ENCODE assay signal across 40 mouse cellular contexts in the genomic region with DNA sequence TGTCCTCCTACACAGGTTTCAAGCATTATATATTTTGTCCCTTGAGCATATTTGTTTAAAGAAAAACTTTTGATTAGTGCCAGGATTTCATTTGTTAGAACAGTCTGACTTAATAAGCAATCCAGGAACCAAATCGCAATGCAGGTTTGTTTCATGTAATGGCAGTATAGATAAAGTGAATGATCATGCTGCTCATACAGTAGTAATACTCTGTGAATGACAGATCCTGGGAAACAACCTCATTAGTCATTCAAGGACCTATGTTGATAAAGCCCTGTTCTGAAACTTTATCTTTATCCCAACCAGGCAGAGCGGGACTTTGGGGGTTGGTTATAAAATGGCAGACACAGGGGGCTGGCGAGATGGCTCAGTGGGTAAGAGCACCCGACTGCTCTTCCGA. TPM values are rescaled to one million over a fixed set of nuclear protein-coding genes. Genes with fewer than 3 reads are reported as not detected.
"Had no signal": no experiment of that assay in that cellular context is flagged by ENCODE, and none has a peak within 500 bp of the region (broad histone marks: within the 10 kb centered on the region; RNA-seq: fewer than 3 reads in every experiment).

No protein-coding gene starts in this region.

- H3K27me3 ChIP-seq: limb, embryonic 13.5 days; limb, embryonic 15.5 days; liver, embryonic 12.5 days; liver, embryonic 13.5 days; liver, embryonic 15.5 days; lung, embryonic 15.5 days; midbrain, embryonic 12.5 days; neural tube, embryonic 12.5 days had no signal

- H3K27ac ChIP-seq: limb, embryonic 10.5 days; limb, embryonic 12.5 days; limb, embryonic 13.5 days; limb, embryonic 15.5 days; liver, embryonic 12.5 days; liver, embryonic 13.5 days; liver, embryonic 14.5 days; liver, embryonic 15.5 days; lung, embryonic 15.5 days; macrophage; midbrain, embryonic 10.5 days; midbrain, embryonic 12.5 days; midbrain, embryonic 13.5 days; midbrain, embryonic 15.5 days; neural tube, embryonic 12.5 days had no signal

- H3K9ac ChIP-seq: limb, embryonic 12.5 days; limb, embryonic 13.5 days; limb, embryonic 15.5 days; liver, embryonic 12.5 days; liver, embryonic 13.5 days; liver, embryonic 14.5 days; liver, embryonic 15.5 days; liver, postnatal 0 days; lung, embryonic 14.5 days; lung, embryonic 15.5 days; midbrain, embryonic 12.5 days; midbrain, embryonic 13.5 days; midbrain, embryonic 15.5 days; neural tube, embryonic 12.5 days had no signal

- H3K4me1 ChIP-seq: limb, embryonic 10.5 days; limb, embryonic 12.5 days; limb, embryonic 13.5 days; limb, embryonic 15.5 days; liver, embryonic 12.5 days; liver, embryonic 13.5 days; liver, embryonic 15.5 days; lung, embryonic 15.5 days; megakaryocyte, embryonic 14.5 days; midbrain, embryonic 10.5 days; midbrain, embryonic 12.5 days; midbrain, embryonic 13.5 days; midbrain, embryonic 15.5 days; neural tube, embryonic 12.5 days had no signal

- DNase-seq: left cerebral cortex, postnatal 4 days; liver; liver, embryonic 13.5 days; liver, postnatal 0 days; lung, adult 18-20 months; lung, adult 2 months; lung, embryonic 14.5 days; lung, postnatal 10 days; lung, postnatal 14 days; lung, postnatal 36 days; lung, postnatal 4 days; midbrain, embryonic 14.5 days had no signal

- H3K4me2 ChIP-seq: limb, embryonic 12.5 days; limb, embryonic 13.5 days; limb, embryonic 15.5 days; liver, embryonic 11.5 days; liver, embryonic 12.5 days; liver, embryonic 13.5 days; liver, embryonic 15.5 days; lung, embryonic 14.5 days; lung, embryonic 15.5 days; midbrain, embryonic 11.5 days; midbrain, embryonic 12.5 days; midbrain, embryonic 13.5 days; midbrain, embryonic 15.5 days; neural tube, embryonic 12.5 days had no signal

- H3K4me3 ChIP-seq: limb, embryonic 10.5 days; limb, embryonic 12.5 days; limb, embryonic 13.5 days; limb, embryonic 15.5 days; liver, embryonic 12.5 days; liver, embryonic 13.5 days; liver, embryonic 15.5 days; lung, embryonic 15.5 days; megakaryocyte, embryonic 14.5 days; midbrain, embryonic 10.5 days; midbrain, embryonic 12.5 days; midbrain, embryonic 13.5 days; midbrain, embryonic 15.5 days; myocyte; neural tube, embryonic 12.5 days had no signal

- H3K9me3 ChIP-seq: limb, embryonic 10.5 days; limb, embryonic 12.5 days; limb, embryonic 13.5 days; limb, embryonic 15.5 days; liver, embryonic 12.5 days; liver, embryonic 13.5 days; liver, embryonic 15.5 days; lung, embryonic 15.5 days; megakaryocyte, embryonic 14.5 days; midbrain, embryonic 10.5 days; midbrain, embryonic 12.5 days; midbrain, embryonic 13.5 days; midbrain, embryonic 15.5 days; neural tube, embryonic 12.5 days had no signal

- H3K36me3 ChIP-seq: limb, embryonic 10.5 days; limb, embryonic 12.5 days; limb, embryonic 13.5 days; limb, embryonic 15.5 days; liver, embryonic 12.5 days; liver, embryonic 13.5 days; liver, embryonic 15.5 days; lung, embryonic 15.5 days; midbrain, embryonic 10.5 days; midbrain, embryonic 12.5 days; midbrain, embryonic 13.5 days; midbrain, embryonic 15.5 days; neural tube, embryonic 12.5 days had no signal

- ATAC-seq: liver, embryonic 12.5 days; liver, postnatal 0 days; lung, postnatal 0 days; midbrain, embryonic 13.5 days; midbrain, embryonic 15.5 days; midbrain, embryonic 16.5 days had no signal

RNA-seq across cellular contexts. Expression of gene Shroom2, which starts 13.0 kb away (rescaled TPM):
- total RNA-seq: megakaryocyte-erythroid progenitor cell, adult 5-6 weeks; monocyte, adult 5-6 weeks had no signal
- polyA plus RNA-seq: macrophage had no signal

RNA-seq across cellular contexts. Expression of gene Gpr143, which starts 25.4 kb away (rescaled TPM):
- total RNA-seq: liver, adult 2 months; megakaryocyte progenitor cell, adult 5-6 weeks; megakaryocyte, adult 5-6 weeks; megakaryocyte-erythroid progenitor cell, adult 5-6 weeks; midbrain, postnatal 0 days; monocyte, adult 5-6 weeks had no signal
- polyA plus RNA-seq: limb, embryonic 11.5 days; liver, adult 2 months; liver, embryonic 11.5 days; liver, embryonic 13.5 days; macrophage; neural tube, embryonic 11.5 days had no signal
